Mouse (Mus musculus): ENCODE data around the gene Mrgpra2a. TPM values are rescaled to one million over a fixed set of nuclear protein-coding genes. Genes with fewer than 3 reads are reported as not detected.

Gene Mrgpra2a
- polyA plus RNA-seq, 1 experiment from 2014 or later: 1.4 TPM

DNA sequence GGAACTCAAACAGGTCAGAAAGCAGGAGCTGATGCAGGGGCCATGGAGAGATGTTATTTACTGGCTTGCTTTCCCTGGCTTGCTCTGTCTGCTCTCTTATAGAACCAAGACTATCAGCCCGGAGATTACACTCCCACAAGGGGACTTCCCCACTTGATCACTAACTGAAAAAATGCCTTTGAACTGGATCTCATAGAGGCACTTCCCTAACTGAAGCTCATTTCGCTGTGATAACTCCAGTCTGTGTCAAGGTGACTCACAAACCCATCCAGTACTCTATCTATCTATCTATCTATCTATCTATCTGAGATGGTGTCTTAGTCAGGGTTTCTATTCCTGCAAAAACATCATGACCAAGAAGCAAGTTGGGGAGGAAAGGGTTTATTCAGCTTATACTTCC lies 41.3 kb downstream of the Mrgpra2a start:
- 44% methylated on average over 2 of the region's 2 CpGs for WGBS (ENCODE audit: insufficient replicate concordance)
- no peak overlapping the region for H3K27ac ChIP-seq (ENCODE audit: low read depth)
- no peak overlapping the region for H3K4me2 ChIP-seq (ENCODE audit: low read depth, low read length)
- no peak for DNase-seq
- no peaks in the 10 kb centered on the region for H3K4me1 ChIP-seq (ENCODE audit: insufficient read depth)
- H3K4me3 ChIP-seq (ENCODE audit: low read depth, low read length): no peak overlapping the region
- no peaks in the 10 kb centered on the region for H3K27me3 ChIP-seq (ENCODE audit: insufficient read depth, low read length)
- H3K9me3 ChIP-seq (ENCODE audit: low read length): no peaks in the 10 kb centered on the region
- TF ChIP-seq CTCF (IDR thresholded peaks at IDR 0.05; ENCODE audit: low read depth): no peak
- TF ChIP-seq EP300 (IDR thresholded peaks at IDR 0.05; ENCODE audit: low read depth): no peak
- no peaks in the 10 kb centered on the region for H3K36me3 ChIP-seq (replicated peaks; ENCODE audit: insufficient read depth, low read length)
- ATAC-seq: no peak
- H3K9ac ChIP-seq (replicated peaks): no peak overlapping the region

DNA sequence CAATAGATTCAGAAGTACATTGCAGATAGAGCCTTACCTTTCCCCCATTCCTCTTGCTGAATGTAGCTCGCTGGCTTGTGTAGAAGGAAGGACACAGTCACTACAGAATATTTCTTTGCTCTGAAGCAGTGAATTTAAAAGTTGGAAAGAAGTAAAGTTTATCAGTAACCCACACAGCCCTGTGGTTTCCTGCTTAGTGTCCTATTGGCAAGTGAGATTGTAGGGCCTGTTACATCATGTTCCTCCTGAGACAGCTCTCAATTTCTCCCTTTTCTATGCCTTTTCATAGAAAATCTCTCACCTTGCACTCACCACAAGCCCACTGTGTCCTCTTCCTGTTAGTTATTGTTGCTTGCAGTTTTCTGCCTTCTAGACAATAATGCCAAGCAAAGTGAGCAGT lies 42.4 kb downstream of the Mrgpra2a start:
- Histone ChIP-seq H3K9me3 (ENCODE audit: low read length) (no peaks in the 10 kb centered on the region), H3K4me3 (ENCODE audit: low read depth, low read length) (no peak overlapping the region), H3K9ac (replicated peaks) (no peak overlapping the region), H3K4me1 (ENCODE audit: insufficient read depth) (no peaks in the 10 kb centered on the region), H3K36me3 (replicated peaks; ENCODE audit: insufficient read depth, low read length) (no peaks in the 10 kb centered on the region), H3K27ac (ENCODE audit: low read depth) (no peak overlapping the region), H3K27me3 (ENCODE audit: insufficient read depth, low read length) (no peaks in the 10 kb centered on the region), H3K4me2 (ENCODE audit: low read depth, low read length) (no peak overlapping the region)
- TF ChIP-seq EP300 (IDR thresholded peaks at IDR 0.05; ENCODE audit: low read depth) (no peak), CTCF (IDR thresholded peaks at IDR 0.05; ENCODE audit: low read depth) (no peak)
- ATAC-seq: no peak
- no peak for DNase-seq
- WGBS (ENCODE audit: insufficient replicate concordance): 25% methylated on average over 1 of the region's 1 CpGs

DNA sequence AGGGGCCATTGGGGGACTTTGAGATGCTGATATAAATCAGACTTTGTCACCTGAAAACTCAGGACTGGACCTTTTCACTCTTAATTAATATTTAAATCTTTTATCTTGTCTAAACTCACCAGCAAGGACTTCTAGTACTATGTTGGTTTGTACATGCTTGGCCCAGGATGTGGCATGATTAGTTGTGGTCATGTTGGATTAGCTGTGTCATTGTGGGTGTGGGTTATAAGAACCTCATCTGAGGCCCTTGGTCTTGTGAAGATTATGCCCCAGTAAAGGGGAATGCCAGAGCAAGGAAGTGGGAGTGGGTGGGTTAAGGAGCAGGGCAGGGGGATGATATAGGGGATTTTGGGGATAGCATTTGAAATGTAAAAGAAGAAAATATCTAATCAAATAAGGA lies 50.8 kb downstream of the Mrgpra2a start:
- H3K9me3 ChIP-seq (ENCODE audit: low read length): no peaks in the 10 kb centered on the region
- H3K4me1 ChIP-seq (ENCODE audit: insufficient read depth): no peaks in the 10 kb centered on the region
- H3K27me3 ChIP-seq (ENCODE audit: insufficient read depth, low read length): no peaks in the 10 kb centered on the region
- no peak overlapping the region for H3K27ac ChIP-seq (ENCODE audit: low read depth)
- TF ChIP-seq CTCF (IDR thresholded peaks at IDR 0.05; ENCODE audit: low read depth): no peak
- no peak for TF ChIP-seq EP300 (IDR thresholded peaks at IDR 0.05; ENCODE audit: low read depth)
- no peak overlapping the region for H3K4me3 ChIP-seq (ENCODE audit: low read depth, low read length)
- H3K4me2 ChIP-seq (ENCODE audit: low read depth, low read length): no peak overlapping the region
- no peak overlapping the region for H3K9ac ChIP-seq (replicated peaks)
- no peaks in the 10 kb centered on the region for H3K36me3 ChIP-seq (replicated peaks; ENCODE audit: insufficient read depth, low read length)
- ATAC-seq (no peak), DNase-seq (no peak)

Other genes starting within 250 kb of the Mrgpra2a start
- gene Mrgpra6, start 247.2 kb downstream of the Mrgpra2a start, polyA plus RNA-seq (2015; fragmentation: Nextera tagmentation; extraction: Ambion mirVana): not detected in 2 replicates
- gene Mrgpra9, start 199.3 kb downstream of the Mrgpra2a start, polyA plus RNA-seq (2015; fragmentation: Nextera tagmentation; extraction: Ambion mirVana): not detected in 2 replicates
- gene Mrgpra1, start 97.9 kb downstream of the Mrgpra2a start, polyA plus RNA-seq (2015; fragmentation: Nextera tagmentation; extraction: Ambion mirVana): not detected in 2 replicates
- 3.7 and 4.8 TPM in 2 replicates for gene Mrgpra2b, start 76.7 kb upstream of the Mrgpra2a start, polyA plus RNA-seq (2015; fragmentation: Nextera tagmentation; extraction: Ambion mirVana)
- gene Mrgpra3, start 149.2 kb upstream of the Mrgpra2a start, polyA plus RNA-seq (2015; fragmentation: Nextera tagmentation; extraction: Ambion mirVana): not detected in 2 replicates

Data from liver, postnatal 0 days (tissue).